Mouse (Mus musculus): ENCODE measurements around the gene Tagln3.

Gene Tagln3

DNA sequence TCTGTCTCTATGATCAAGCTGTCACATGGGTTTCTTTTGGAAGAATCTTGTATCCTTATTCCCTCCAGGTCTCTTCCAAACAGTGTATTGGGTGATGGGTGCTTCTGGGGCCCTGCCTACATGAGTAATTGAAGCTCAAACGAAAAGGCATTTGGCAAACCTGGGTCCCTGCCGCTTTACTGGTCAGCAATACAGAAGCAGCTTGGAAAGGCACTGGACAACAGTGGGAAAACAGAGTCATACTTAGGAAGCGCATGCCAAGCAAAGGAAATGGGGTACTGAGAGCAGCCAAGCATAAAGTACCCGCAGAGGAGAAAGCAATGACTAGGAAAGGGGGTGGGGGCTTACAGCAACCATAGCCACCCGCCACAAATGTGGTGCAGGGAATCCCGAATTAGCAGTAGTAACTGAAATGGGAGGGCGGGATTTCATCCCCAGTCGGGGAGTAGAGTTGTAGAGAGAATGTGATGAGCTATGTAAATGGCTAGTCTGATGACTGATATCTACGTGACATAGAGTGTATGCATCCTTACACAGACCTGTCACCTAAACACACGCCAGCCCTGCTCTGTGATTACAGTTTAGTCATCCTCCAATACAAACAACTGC lies 4.3 kb downstream of the Tagln3 start:
- no peak for DNase-seq (ENCODE audit: low spot score)

DNA sequence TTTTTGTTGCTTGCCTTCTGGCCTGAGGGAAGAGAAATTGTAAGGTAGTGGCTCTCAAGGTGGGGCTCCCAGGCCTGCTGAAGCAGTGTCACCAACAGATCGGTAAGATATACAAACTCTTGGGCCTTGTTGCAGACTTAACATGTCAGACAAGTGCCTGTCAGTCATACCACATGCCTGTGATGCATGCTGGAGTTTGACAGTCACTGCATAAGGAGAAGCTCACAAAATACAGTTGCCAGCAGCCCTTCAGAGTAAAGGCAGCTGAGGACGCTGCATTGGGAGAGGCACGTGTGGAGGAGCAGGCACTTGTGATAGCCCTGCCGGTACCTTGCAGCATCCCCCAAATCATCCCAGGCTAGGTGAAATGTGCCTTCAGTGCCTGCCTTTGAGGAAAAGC lies 6.1 kb downstream of the Tagln3 start:
- no peak for DNase-seq (ENCODE audit: low spot score)

DNA sequence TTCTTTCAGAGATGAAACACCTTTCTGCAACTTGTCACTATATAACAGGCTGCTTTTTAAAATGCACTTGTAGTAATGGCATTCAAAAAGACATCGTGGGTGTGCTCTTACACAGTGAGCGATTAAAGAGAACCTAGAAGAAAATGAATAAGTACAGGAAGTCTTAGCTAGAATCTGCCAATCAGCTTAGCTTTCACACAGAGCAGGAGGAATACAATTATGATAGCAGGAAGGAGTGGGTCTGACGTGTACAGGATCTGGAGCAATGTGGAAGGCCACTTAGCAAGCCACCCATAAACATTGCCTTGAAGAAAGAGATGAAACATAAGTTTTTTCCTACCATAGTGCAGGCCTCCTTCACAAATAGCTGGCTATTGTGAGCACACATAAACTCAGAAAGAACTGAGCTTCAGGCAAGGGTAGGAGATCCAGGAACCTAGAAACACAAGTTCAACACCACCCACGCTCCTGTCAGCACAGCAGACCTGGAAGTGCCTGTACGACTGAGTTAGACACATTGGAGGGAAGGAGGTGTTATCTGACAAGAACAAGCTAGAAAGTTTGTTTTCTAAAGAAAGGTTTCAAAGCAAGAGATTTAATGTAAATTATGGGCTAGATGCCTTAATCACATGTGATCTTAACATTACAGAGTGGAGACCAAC lies 9.8 kb downstream of the Tagln3 start:
- no peak for DNase-seq (ENCODE audit: low spot score)

- DNase-seq (ENCODE audit: low spot score), result no peak
These were observed 10.5 kb downstream of the Tagln3 start for GRCm38 (mm10) chr16:45713878-45714277.

- DNase-seq (ENCODE audit: low spot score), result no peak
These were observed 11.1 kb downstream of the Tagln3 start for GRCm38 (mm10) chr16:45713261-45713660.

DNA sequence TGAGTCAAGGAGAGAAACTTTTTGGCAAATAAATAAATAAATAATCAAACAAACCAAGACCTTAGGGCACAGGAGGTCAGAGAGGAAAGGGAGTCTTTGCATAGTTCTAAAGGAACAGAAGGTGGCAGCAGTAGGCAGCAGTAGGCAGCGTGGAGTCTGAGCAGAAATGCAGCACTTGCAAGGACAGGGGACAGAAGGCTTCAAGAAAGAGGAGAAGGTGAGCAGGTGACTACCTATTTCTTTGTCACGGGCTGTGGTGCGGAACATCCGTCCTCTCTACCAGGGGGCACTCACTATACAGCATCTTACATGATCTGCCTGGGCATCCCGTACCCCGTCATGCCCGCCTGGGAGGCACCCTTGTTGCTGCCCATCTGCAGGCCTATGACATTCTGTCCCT lies 13.1 kb downstream of the Tagln3 start:
- DNase-seq (ENCODE audit: low spot score), result no peak

- DNase-seq (ENCODE audit: low spot score), result no peak
These were observed 25.1 kb downstream of the Tagln3 start for GRCm38 (mm10) chr16:45699301-45699700.

DNA sequence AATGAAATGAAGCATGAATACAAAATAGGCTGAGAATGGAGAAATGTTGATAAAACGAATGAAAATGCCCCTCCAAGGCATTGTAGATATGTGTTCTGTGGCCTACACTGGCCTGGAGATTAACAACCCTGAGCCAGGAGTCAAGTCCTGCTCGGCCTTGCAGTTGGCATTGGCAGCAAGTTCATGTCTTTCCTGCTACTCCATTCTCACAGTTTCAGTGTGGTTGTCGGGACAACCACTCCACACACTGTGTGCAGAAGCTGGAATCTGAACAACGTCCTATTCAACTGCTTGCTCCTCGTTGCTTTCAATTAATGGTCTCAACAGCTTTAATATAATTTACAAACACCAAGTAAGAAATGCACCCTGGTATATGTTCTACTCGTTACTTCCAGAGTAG lies 26.4 kb downstream of the Tagln3 start:
- DNase-seq (ENCODE audit: low spot score), result no peak

DNA sequence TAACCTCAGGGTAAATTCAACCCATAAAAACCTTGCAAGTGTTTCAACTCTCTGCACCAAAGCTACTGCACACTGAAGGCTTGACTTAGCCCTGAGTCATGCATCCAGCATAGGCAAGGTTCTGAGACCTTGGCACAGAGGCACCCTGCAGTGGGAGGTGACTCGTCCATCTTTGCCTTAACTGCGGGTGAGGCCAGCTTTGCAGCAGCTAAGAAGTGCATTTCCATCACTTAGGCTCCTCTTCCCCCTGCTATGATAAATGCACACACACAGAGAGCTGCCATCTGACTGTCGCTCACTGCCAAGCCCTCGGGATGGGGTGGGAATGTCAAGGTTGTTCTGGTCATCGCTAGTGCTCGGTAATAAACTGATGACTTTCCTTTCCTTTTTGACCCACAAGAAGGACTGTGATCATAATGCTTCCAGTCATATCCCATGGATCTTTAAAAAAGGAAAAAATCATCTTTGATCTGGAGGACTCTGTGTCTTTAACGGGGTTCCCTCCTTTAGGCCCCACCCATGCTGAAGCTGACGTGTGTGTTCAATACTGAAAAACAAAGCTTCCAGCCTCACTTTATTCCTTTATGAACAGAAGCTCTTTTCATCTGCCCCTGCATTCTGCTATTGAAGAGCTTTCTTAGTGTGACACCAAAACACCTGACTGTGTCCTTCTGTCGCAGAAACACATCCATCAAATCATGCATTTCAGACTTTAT lies 28.8 kb downstream of the Tagln3 start:
- no peak for DNase-seq (ENCODE audit: low spot score)

DNA sequence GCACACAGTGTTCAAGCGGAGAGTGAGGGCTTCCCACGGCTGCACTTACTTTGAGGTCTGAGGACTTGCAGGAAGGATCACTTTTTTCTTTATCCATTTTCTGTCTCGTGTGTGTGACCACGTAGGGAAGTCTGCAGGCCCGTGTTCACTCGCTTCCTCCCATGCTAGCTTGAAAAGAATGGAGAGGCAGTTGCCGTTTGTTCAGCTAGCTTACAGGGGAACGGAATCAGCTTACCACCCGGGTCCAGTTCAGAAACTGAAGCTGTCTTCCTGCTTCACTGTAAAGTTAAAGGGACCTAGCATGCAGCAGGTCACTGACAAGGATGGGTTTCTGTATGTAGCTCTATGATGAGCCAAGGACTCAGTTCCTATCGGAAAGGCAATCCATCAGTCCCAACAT lies 30.9 kb downstream of the Tagln3 start, which contains the start of gene Tmprss7:
Tmprss7 (minus strand) TSS at position 101 of the 400 bp plus-strand sequence.
- no peak for DNase-seq (ENCODE audit: low spot score)

GRCm38 (mm10) chr16:45692851-45693250 lies 31.6 kb downstream of the Tagln3 start:
- no peak for DNase-seq (ENCODE audit: low spot score)

- DNase-seq (ENCODE audit: low spot score), result no peak
These were observed 34.2 kb downstream of the Tagln3 start for GRCm38 (mm10) chr16:45690178-45690577.

GRCm38 (mm10) chr16:45686833-45687232 lies 37.6 kb downstream of the Tagln3 start:
- no peak for DNase-seq (ENCODE audit: low spot score)

GRCm38 (mm10) chr16:45685295-45685694 lies 39.1 kb downstream of the Tagln3 start:
- no peak for DNase-seq (ENCODE audit: low spot score)

GRCm38 (mm10) chr16:45684815-45685214 lies 39.6 kb downstream of the Tagln3 start:
- peak; percentile 66 for DNase-seq (ENCODE audit: low spot score)

GRCm38 (mm10) chr16:45676462-45676861 lies 47.9 kb downstream of the Tagln3 start:
- DNase-seq (ENCODE audit: low spot score), result no peak

DNA sequence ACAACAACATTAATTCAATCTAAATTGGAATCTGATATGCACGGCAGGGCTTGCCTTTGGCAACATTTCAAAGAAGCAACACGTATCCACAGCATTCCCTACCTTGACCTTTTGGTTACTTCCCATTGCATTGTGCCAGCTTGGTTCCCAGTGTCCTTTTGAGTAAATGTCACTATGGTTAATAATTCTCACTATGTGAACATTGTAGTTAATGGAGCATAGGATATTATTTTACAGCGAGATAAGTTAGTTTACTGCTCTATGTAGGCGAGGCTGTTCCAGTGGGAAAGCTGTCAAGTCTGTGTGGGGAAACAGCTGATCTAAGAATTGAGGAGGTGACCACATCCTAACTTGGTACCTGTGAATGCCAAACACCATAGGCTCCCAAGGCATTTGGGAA lies 54.4 kb downstream of the Tagln3 start:
- DNase-seq (ENCODE audit: low spot score), result no peak

GRCm38 (mm10) chr16:45668178-45668577 lies 56.2 kb downstream of the Tagln3 start:
- no peak for DNase-seq (ENCODE audit: low spot score)

GRCm38 (mm10) chr16:45666136-45666535 lies 58.3 kb downstream of the Tagln3 start:
- DNase-seq (ENCODE audit: low spot score), result no peak

DNA sequence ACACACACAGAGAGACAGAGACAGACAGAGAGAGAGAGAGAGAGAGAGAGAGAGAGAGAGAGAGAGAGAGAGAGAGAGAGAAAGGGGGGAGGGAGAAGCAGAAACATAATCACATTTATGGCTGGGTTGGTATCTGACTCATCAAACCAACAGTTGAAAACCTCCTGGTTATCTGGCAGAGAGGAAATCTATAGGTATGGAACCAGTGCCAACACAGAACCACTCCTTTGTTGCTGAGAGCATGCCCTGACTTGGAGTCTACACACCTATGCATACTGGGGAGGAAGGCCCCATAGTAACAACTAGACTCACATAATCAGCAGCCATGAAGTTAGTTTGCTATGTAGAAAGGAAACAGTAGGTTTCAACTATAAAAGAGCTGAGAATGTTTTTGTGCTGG lies 62.0 kb downstream of the Tagln3 start:
- DNase-seq (ENCODE audit: low spot score), result no peak

All from ovary, postnatal 14 days (tissue).